Mouse (Mus musculus): Measurements from ENCODE around the gene Flg. TPM values are rescaled to one million over a fixed set of nuclear protein-coding genes. Genes with fewer than 3 reads are reported as not detected.

Gene Flg
- not detected for total RNA-seq (2021)
- long read RNA-seq, experiment 1, result 0 reads
- long read RNA-seq, experiment 2, result 0 reads

- no peak for DNase-seq (ENCODE audit: low spot score in 2 of 2)
These were observed at the start of gene Flg for GRCm38 (mm10) chr3:93273223-93273622. Gene Flg (plus strand): TSS chr3:93273523.

GRCm38 (mm10) chr3:93297542-93297941 lies 24.2 kb downstream of the Flg start:
- no peak for DNase-seq (ENCODE audit: low spot score in 2 of 2)

GRCm38 (mm10) chr3:93299832-93300231 lies 26.5 kb downstream of the Flg start:
- no peak for DNase-seq (ENCODE audit: low spot score in 2 of 2)

GRCm38 (mm10) chr3:93301896-93302295 lies 28.6 kb downstream of the Flg start:
- no peak for DNase-seq (ENCODE audit: low spot score in 2 of 2)

GRCm38 (mm10) chr3:93306142-93306541 lies 32.8 kb downstream of the Flg start:
- DNase-seq (ENCODE audit: low spot score in 2 of 2), result no peak

- DNase-seq (ENCODE audit: low spot score in 2 of 2), result no peak
These were observed 38.0 kb downstream of the Flg start for GRCm38 (mm10) chr3:93311371-93311770.

GRCm38 (mm10) chr3:93314388-93314787 lies 41.1 kb downstream of the Flg start:
- peak in 1 of 2 experiments; percentile 28 for DNase-seq (ENCODE audit: low spot score in 2 of 2)

- DNase-seq (ENCODE audit: low spot score in 2 of 2), result no peak
These were observed 46.1 kb downstream of the Flg start, which contains the start of gene Hrnr for GRCm38 (mm10) chr3:93319449-93319848. Gene Hrnr (plus strand): TSS chr3:93319749.

- DNase-seq (ENCODE audit: low spot score in 2 of 2), result peak in 1 of 2 experiments; percentile 37
These were observed 64.4 kb downstream of the Flg start for GRCm38 (mm10) chr3:93337749-93338148.

- no peak for DNase-seq (ENCODE audit: low spot score in 2 of 2)
These were observed 66.7 kb downstream of the Flg start for GRCm38 (mm10) chr3:93340021-93340420.

Other genes starting within 250 kb of the Flg start
- not detected for gene Gm4858, start 204.7 kb upstream of the Flg start, total RNA-seq (2021)
- not detected for gene Crnn, start 128.7 kb upstream of the Flg start, total RNA-seq (2021)
- gene Flg2, start 76.2 kb upstream of the Flg start, total RNA-seq (2021), result not detected
- not detected for gene Hrnr, start 46.2 kb downstream of the Flg start, total RNA-seq (2021)
- not detected for gene Rptn, start 120.2 kb downstream of the Flg start, total RNA-seq (2021)
- 1 to 10 TPM in 1 of 2 experiments, under 1 TPM in 1; 0.90 to 1.0 TPM for gene Tchh, start 168.8 kb downstream of the Flg start, total RNA-seq (2021)
- gene Tchhl1, start 195.2 kb downstream of the Flg start, total RNA-seq (2021), result not detected
- 10 to 100 TPM; 11.8 to 17.4 TPM for gene S100a11, start 247.0 kb downstream of the Flg start, total RNA-seq (2021)

All from layer of hippocampus, postnatal 14 days (tissue).